Mouse (Mus musculus) heart, postnatal 0 days (tissue): Measurements from ENCODE around the gene Defb20. TPM values are rescaled to one million over a fixed set of nuclear protein-coding genes. Genes with fewer than 3 reads are reported as not detected.
"Not testable (repeated sequence)": the region's sequence is repeated elsewhere in the genome, so short reads cannot be mapped to it uniquely, and the experiment has no call there.

Experiments used
- ATAC-seq: fragments of 200-750 bp; cut with Nextera tagmentation; 2 replicates; pipeline ENCODE4 v1.8.0; 2017; ENCODE audit warnings: low read depth, moderate number of reproducible peaks, moderate library complexity; ENCODE audit not compliant: insufficient read depth
- DNase-seq: peaks from one replicate; pipeline ENCODE4 v3.0.0-alpha.2; 2016; ENCODE audit warnings: low spot score
- H3K27ac ChIP-seq: fragments of 300-500 bp; sonication (generic); 2 replicates; pipeline ENCODE4 v1.5.1; 2014; ENCODE audit warnings: low read depth, mild to moderate bottlenecking
- H3K27me3 ChIP-seq: fragments of 300-500 bp; sonication (generic); 2 replicates; pipeline ENCODE4 v1.6.1; 2014; ENCODE audit warnings: low read length, mixed read lengths; ENCODE audit not compliant: control insufficient read depth, insufficient read depth
- H3K36me3 ChIP-seq: fragments of 300-500 bp; sonication (generic); replicated peaks from 2 replicates; pipeline ENCODE4 v1.6.1; 2014; ENCODE audit warnings: low read length, mixed read lengths; ENCODE audit not compliant: control insufficient read depth, insufficient read depth
- H3K4me1 ChIP-seq: fragments of 300-500 bp; sonication (generic); 2 replicates; pipeline ENCODE4 v1.6.1; 2014; ENCODE audit warnings: antibody characterized with exemption; ENCODE audit not compliant: control insufficient read depth, insufficient read depth
- H3K4me2 ChIP-seq: fragments of 300-500 bp; sonication (generic); 2 replicates; pipeline ENCODE4 v1.6.1; 2014; ENCODE audit warnings: low read depth, mild to moderate bottlenecking, low read length, moderate library complexity
- H3K4me3 ChIP-seq: fragments of 300-500 bp; sonication (generic); 2 replicates; pipeline ENCODE4 v1.5.1; 2014; ENCODE audit warnings: low read depth, low read length
- H3K9ac ChIP-seq: fragments of 300-500 bp; sonication (generic); replicated peaks from 2 replicates; pipeline ENCODE4 v1.6.1; 2014; ENCODE audit warnings: low read depth, low read length, mixed read lengths
- H3K9me3 ChIP-seq: fragments of 300-500 bp; sonication (generic); replicated peaks from 2 replicates; pipeline ENCODE4 v1.6.1; 2016; ENCODE audit warnings: low read length; ENCODE audit not compliant: control insufficient read depth
- CTCF ChIP-seq: IDR thresholded peaks from 2 replicates; pipeline ENCODE4 v1.5.1; 2016; ENCODE audit warnings: antibody characterized with exemption, control low read depth, low read depth
- EP300 ChIP-seq: IDR thresholded peaks from 2 replicates; pipeline ENCODE4 v1.6.1; 2016; ENCODE audit warnings: antibody characterized with exemption, low read depth
- WGBS: fragments of 180-500 bp; shearing (Covaris S2); extraction: QIAGEN DNeasy Blood & Tissue Kit; methylation state at CpG from one replicate; pipeline ENCODE4 v1.1.7; 2014; 5-methylcytosine and 5-hydroxymethylcytosine counted together
- polyA plus RNA-seq: library from polyadenylated mRNA; unstranded; fragments of >200 nt; fragmentation: Nextera tagmentation; extraction: Ambion mirVana; gene quantifications from 2 replicates; pipeline ENCODE4 v1.2.1, GENCODE M21; 2015
- total RNA-seq: library from RNA; depleted of rRNA; stranded (reverse); fragments of >200 nt; gene quantifications from 2 replicates; pipeline ENCODE4 v1.2.3, GENCODE M21; 2014; ENCODE audit warnings: low replicate concordance; rRNA removed

Gene Defb20
- total RNA-seq (not detected in 2 replicates), polyA plus RNA-seq (not detected in 2 replicates)

DNA sequence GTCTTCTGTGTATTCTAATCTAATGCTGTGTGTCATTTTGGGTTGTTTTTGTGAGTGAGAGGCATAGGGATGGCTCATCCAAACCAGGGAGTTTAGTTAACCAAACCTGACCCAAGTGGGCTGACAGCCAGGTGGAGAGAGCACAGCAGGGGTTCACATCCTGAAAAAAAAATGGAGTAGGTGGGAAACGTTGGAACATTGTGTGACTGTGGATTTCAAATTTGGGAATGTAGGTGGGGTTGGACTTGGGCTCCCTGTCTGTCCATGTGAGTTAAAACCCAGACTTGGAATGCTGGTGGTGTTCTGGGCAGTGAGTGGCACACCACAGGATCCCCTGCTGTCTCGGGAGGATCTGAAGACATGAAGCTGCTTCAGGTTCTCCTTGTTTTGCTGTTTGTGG lies at the start of gene Defb20:
Defb20 (plus strand) TSS at position 301 of the 400 bp plus-strand sequence.
- no peaks in the 10 kb centered on the region for H3K4me1 ChIP-seq
- no peaks in the 10 kb centered on the region for H3K36me3 ChIP-seq
- H3K9me3 ChIP-seq: no peaks in the 10 kb centered on the region
- no peak within 1 kb of the TSS for H3K4me2 ChIP-seq
- H3K27ac ChIP-seq: no peak within 1 kb of the TSS
- no peak for ATAC-seq
- no peak within 1 kb of the TSS for H3K9ac ChIP-seq
- no peak for DNase-seq
- no peak within 1 kb of the TSS for H3K4me3 ChIP-seq
- no peaks in the 10 kb centered on the region for H3K27me3 ChIP-seq
- TF ChIP-seq CTCF (no peak), EP300 (no peak)
- 51% methylated on average over 2 of the region's 2 CpGs for WGBS

GRCm38 (mm10) chr2:152427493-152427892 lies 49.4 kb upstream of the Defb20 start:
- Histone ChIP-seq H3K9ac (no peak overlapping the region), H3K4me2 (0 out of 2 replicates have a peak overlapping the region, but pooled peaks have one; percentile 9), H3K4me3 (no peak overlapping the region), H3K36me3 (no peaks in the 10 kb centered on the region), H3K4me1 (peaks cover 4% of the 10 kb centered on the region; the same call in 1 of the 2 replicates), H3K27me3 (no peaks in the 10 kb centered on the region), H3K9me3 (no peaks in the 10 kb centered on the region), H3K27ac (no peak overlapping the region)
- TF ChIP-seq CTCF (no peak), EP300 (no peak)
- ATAC-seq (no peak), DNase-seq (no peak)
- WGBS: 12% methylated on average over 12 of the region's 12 CpGs

DNA sequence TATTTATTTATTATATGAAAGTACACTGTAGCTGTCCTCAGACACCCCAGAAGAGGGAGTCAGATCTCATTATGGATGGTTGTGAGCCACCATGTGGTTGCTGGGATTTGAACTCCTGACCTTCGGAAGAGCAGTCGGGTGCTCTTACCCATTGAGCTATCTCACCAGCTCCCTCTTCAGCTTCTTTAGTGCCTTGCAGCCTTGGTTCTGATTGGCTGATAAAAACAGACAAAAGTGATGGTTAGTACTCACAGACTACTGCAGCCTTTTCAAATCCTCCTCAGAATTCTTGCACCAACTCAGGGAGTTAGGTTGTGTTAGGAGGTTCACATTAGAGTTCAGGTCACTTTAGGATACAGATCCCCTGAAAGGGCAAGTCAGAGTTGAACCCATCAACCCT lies 48.4 kb upstream of the Defb20 start:
- H3K9me3 ChIP-seq, H3K9ac ChIP-seq, H3K27ac ChIP-seq, H3K4me2 ChIP-seq, H3K4me1 ChIP-seq, DNase-seq, ATAC-seq, H3K4me3 ChIP-seq, H3K27me3 ChIP-seq, H3K36me3 ChIP-seq: not testable (repeated sequence)
- WGBS: 85% methylated on average over 2 of the region's 2 CpGs

DNA sequence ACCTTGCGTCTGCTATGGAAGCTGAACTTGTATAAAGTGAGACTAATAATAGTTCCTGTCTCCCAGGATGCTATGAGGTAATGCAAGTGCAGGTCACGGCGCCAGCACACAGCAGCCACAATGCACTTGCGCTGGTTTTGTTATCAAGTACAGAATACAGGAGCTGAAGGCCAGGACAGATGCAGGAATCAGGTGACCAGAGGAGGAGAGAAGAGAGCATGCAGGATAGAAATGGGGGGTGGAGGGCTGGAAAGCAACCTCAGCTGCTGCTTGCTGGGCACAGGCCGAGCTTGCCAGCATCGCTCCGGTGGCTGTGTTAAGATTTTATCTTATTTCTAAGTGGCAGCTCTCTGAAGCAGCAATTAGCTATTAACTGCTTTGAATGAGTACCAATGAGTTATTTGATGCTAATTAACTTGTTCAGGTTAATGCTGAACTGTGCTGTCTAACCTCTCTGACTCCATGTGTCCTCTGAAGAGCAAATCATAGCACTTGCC lies 40.4 kb upstream of the Defb20 start:
- ATAC-seq (peak; percentile 87), DNase-seq (peak; percentile 85)
- peak overlapping the region; percentile 19; the same call in 1 of the 2 replicates for H3K4me2 ChIP-seq
- 0 out of 2 replicates have a peak, but pooled peaks cover 10% of the 10 kb centered on the region for H3K4me1 ChIP-seq
- H3K9ac ChIP-seq: no peak overlapping the region; the same call in 1 of the 2 replicates
- no peak for TF ChIP-seq EP300
- TF ChIP-seq CTCF: no peak
- WGBS: 30% methylated on average over 7 of the region's 7 CpGs
- no peaks in the 10 kb centered on the region for H3K9me3 ChIP-seq
- no peaks in the 10 kb centered on the region for H3K27me3 ChIP-seq
- H3K4me3 ChIP-seq: no peak overlapping the region
- H3K27ac ChIP-seq: peak overlapping the region; percentile 98
- no peaks in the 10 kb centered on the region for H3K36me3 ChIP-seq

DNA sequence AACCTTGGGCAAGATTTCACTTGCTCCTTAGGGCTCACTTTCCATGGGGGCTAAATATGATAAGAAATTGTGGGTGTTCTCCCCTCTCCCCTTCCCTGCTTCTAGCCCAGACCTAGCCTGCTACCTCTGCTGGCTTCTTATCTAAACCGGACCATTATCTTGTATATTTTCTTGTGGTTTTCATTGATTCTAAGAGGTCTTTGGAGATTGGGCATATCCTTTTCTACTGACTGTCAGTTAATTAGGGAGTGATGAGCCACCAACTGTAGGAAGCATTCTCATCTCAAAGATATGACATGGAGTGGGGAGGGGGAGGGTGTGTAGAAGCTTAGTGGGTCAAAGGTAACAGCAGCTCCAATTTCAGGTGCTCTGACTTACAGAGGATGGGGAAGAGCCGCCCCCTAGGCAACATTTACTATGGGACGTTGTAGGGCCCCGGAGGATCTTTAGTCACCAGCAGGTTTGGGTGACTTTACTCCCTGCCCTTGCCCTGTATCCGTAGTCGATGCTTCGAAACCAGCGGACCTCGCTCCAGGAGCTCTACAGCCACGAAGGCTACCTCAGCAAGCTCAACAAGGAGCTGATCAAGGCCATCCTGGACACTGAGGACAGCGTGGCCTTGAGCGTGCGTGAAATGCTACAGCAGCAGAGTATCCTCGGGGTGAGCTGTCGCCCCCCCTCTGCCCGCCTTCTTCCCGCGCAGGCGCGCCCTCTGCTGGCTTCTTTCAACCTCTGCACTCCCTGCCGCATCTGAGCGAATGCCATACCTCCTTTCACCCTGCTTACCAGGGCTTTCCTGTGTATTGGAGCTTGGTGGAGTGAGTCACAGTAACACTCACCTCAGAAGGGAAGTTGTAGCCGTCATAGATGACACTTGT lies 39.6 kb upstream of the Defb20 start:
- H3K9me3 ChIP-seq: no peaks in the 10 kb centered on the region
- ATAC-seq: peak; percentile 80
- 2% methylated on average over 23 of the region's 23 CpGs for WGBS
- 0 out of 2 replicates have a peak, but pooled peaks cover 10% of the 10 kb centered on the region for H3K4me1 ChIP-seq
- no peak overlapping the region for H3K9ac ChIP-seq
- no peaks in the 10 kb centered on the region for H3K36me3 ChIP-seq
- peak overlapping the region; percentile 98 for H3K27ac ChIP-seq
- DNase-seq: peak; percentile 84
- H3K4me2 ChIP-seq: peak overlapping the region; percentile 53
- H3K27me3 ChIP-seq: no peaks in the 10 kb centered on the region
- TF ChIP-seq EP300: peak; percentile 68; the same call in 1 of the 2 replicates
- peak; percentile 95 for TF ChIP-seq CTCF
- peak overlapping the region; percentile 8; the same call in 1 of the 2 replicates for H3K4me3 ChIP-seq
